18 mouse cellular contexts compared by ENCODE assay signal in the genomic region with DNA sequence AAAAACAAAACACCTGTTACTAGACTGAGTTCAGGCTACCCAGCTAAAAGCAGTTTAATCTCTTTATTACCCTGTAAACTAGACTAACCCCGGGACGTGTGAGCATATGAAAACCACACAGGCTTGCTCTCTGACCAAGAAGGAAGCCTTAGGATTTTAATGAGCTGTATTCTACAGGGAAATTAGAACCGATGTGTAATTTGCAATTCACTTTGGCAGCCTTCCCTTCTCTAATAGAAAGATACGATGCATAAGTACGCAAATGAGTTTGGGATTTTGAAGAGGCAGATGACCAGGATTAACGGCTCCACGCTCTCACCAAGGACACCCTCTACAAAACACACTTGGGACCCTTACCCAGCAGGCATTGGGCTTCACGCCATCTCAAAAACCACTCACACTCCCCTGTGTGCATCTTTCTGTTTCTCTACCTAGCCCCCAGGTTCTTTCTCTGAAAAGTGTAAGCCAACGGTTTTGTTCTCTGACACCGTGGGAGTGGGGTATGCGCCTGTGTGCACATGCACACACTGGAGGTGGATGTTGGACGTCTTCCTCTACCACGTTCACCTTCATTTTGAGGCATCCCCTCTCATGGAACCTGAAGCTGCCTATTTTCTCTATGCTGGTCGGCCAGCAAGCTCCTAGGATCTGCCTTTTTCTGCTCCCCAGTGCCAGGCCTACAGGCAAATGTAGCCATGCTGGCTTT. TPM values are rescaled to one million over a fixed set of nuclear protein-coding genes. Genes with fewer than 3 reads are reported as not detected.
A peak's percentile ranks its signal among the peaks of the same experiment; 100 is the strongest.
DNase-seq lines count a peak whose midpoint lies in the region; ATAC-seq and TF ChIP-seq lines count a peak whose summit lies in the region.
"Had no signal": no experiment of that assay in that cellular context is flagged by ENCODE, and none has a peak within 500 bp of the region (broad histone marks: within the 10 kb centered on the region; RNA-seq: fewer than 3 reads in every experiment).

No protein-coding gene starts in this region.

- no peaks in the 10 kb centered on the region for H3K9me3 ChIP-seq in hindbrain, embryonic 13.5 days
- no peaks in the 10 kb centered on the region for H3K9me3 ChIP-seq in hindbrain, embryonic 10.5 days
- no peaks in the 10 kb centered on the region for H3K9me3 ChIP-seq in lung, postnatal 0 days (ENCODE audit: low read length)
- no peaks in the 10 kb centered on the region for H3K9me3 ChIP-seq in intestine, embryonic 15.5 days
- no peaks in the 10 kb centered on the region for H3K9me3 ChIP-seq in neural tube, embryonic 15.5 days (replicated peaks)
- H3K9me3 ChIP-seq: embryonic facial prominence, embryonic 13.5 days; G1E; heart, embryonic 13.5 days had no signal

- no peak overlapping the region for H3K4me3 ChIP-seq in hindbrain, embryonic 13.5 days
- no peak overlapping the region for H3K4me3 ChIP-seq in hindbrain, embryonic 10.5 days
- no peak overlapping the region for H3K4me3 ChIP-seq in lung, postnatal 0 days (ENCODE audit: low read depth, low read length)
- no peak overlapping the region for H3K4me3 ChIP-seq in lung, adult 2 months (replicated peaks; ENCODE audit: extremely low read depth, low read depth, low read length)
- H3K4me3 ChIP-seq in intestine, embryonic 15.5 days (replicated peaks): no peak overlapping the region
- H3K4me3 ChIP-seq in neural tube, embryonic 15.5 days (replicated peaks): no peak overlapping the region
- H3K4me3 ChIP-seq: embryonic facial prominence, embryonic 13.5 days; heart, embryonic 13.5 days; left cerebral cortex, adult 2 months had no signal

- H3K27ac ChIP-seq in hindbrain, embryonic 13.5 days: peak overlapping the region; percentile 26; the same call in 1 of the 2 replicates
- H3K27ac ChIP-seq in hindbrain, embryonic 10.5 days: no peak overlapping the region
- H3K27ac ChIP-seq in lung, postnatal 0 days (ENCODE audit: low read length): no peak overlapping the region
- H3K27ac ChIP-seq in intestine, embryonic 15.5 days: no peak overlapping the region
- peak overlapping the region; percentile 60 for H3K27ac ChIP-seq in neural tube, embryonic 15.5 days (replicated peaks)
- H3K27ac ChIP-seq: embryonic facial prominence, embryonic 13.5 days; heart, embryonic 13.5 days; left cerebral cortex, adult 2 months had no signal

- peak; percentile 65 for ATAC-seq in hindbrain, embryonic 13.5 days (ENCODE audit: low FRiP score)
- ATAC-seq in lung, postnatal 0 days: 0 out of 2 replicates have a peak, but pooled peaks have one; percentile 35
- ATAC-seq in intestine, embryonic 15.5 days: peak; percentile 60
- ATAC-seq in neural tube, embryonic 15.5 days (ENCODE audit: low FRiP score): peak; percentile 65
- ATAC-seq in megakaryocyte, adult 5-6 weeks (ENCODE audit: poor library complexity, severe bottlenecking): no peak

- TF ChIP-seq POLR2A in lung, adult 2 months (IDR thresholded peaks at IDR 0.05; ENCODE audit: borderline replicate concordance, extremely low read depth, low read depth, low read length): no peak

- 65% methylated on average over 14 of the region's 14 CpGs for WGBS in hindbrain, embryonic 13.5 days
- 87% methylated on average over 14 of the region's 14 CpGs for WGBS in hindbrain, embryonic 10.5 days
- WGBS in lung, postnatal 0 days: 79% methylated on average over 14 of the region's 14 CpGs
- WGBS in lung, adult 2 months: 86% methylated on average over 14 of the region's 14 CpGs
- WGBS in intestine, embryonic 15.5 days: 74% methylated on average over 14 of the region's 14 CpGs
- WGBS in neural tube, embryonic 15.5 days: 47% methylated on average over 14 of the region's 14 CpGs

- H3K27me3 ChIP-seq in hindbrain, embryonic 13.5 days: no peaks in the 10 kb centered on the region
- H3K27me3 ChIP-seq in hindbrain, embryonic 10.5 days (ENCODE audit: insufficient read depth, poor library complexity, severe bottlenecking): no peaks in the 10 kb centered on the region
- no peaks in the 10 kb centered on the region for H3K27me3 ChIP-seq in lung, postnatal 0 days (replicated peaks; ENCODE audit: insufficient read depth, low read length)
- no peaks in the 10 kb centered on the region for H3K27me3 ChIP-seq in intestine, embryonic 15.5 days (replicated peaks)
- no peaks in the 10 kb centered on the region for H3K27me3 ChIP-seq in neural tube, embryonic 15.5 days (replicated peaks)
- H3K27me3 ChIP-seq: embryonic facial prominence, embryonic 13.5 days; heart, embryonic 13.5 days had no signal

- H3K4me1 ChIP-seq in hindbrain, embryonic 13.5 days (replicated peaks): no peaks in the 10 kb centered on the region; the same call in 1 of the 2 replicates
- 0 out of 2 replicates have a peak, but pooled peaks cover 4% of the 10 kb centered on the region for H3K4me1 ChIP-seq in hindbrain, embryonic 10.5 days (replicated peaks)
- peaks cover 3% of the 10 kb centered on the region; the same call in 1 of the 2 replicates for H3K4me1 ChIP-seq in lung, postnatal 0 days (ENCODE audit: insufficient read depth, low read depth, low read length)
- no peaks in the 10 kb centered on the region for H3K4me1 ChIP-seq in lung, adult 2 months (ENCODE audit: control insufficient read depth, insufficient read depth, low read length)
- 0 out of 2 replicates have a peak, but pooled peaks cover 4% of the 10 kb centered on the region for H3K4me1 ChIP-seq in intestine, embryonic 15.5 days (replicated peaks)
- peaks cover 12% of the 10 kb centered on the region for H3K4me1 ChIP-seq in neural tube, embryonic 15.5 days
- H3K4me1 ChIP-seq: heart, embryonic 13.5 days had no signal

- no peaks in the 10 kb centered on the region for H3K36me3 ChIP-seq in hindbrain, embryonic 13.5 days
- H3K36me3 ChIP-seq in hindbrain, embryonic 10.5 days: no peaks in the 10 kb centered on the region
- H3K36me3 ChIP-seq in lung, postnatal 0 days (ENCODE audit: insufficient read depth, low read length): no peaks in the 10 kb centered on the region
- no peaks in the 10 kb centered on the region for H3K36me3 ChIP-seq in intestine, embryonic 15.5 days
- no peaks in the 10 kb centered on the region for H3K36me3 ChIP-seq in neural tube, embryonic 15.5 days
- H3K36me3 ChIP-seq: embryonic facial prominence, embryonic 13.5 days; G1E; heart, embryonic 13.5 days had no signal

- H3K4me2 ChIP-seq in hindbrain, embryonic 13.5 days: no peak overlapping the region
- H3K4me2 ChIP-seq in lung, postnatal 0 days (replicated peaks; ENCODE audit: low read depth, low read length): no peak overlapping the region
- H3K4me2 ChIP-seq in intestine, embryonic 15.5 days (replicated peaks): no peak overlapping the region
- H3K4me2 ChIP-seq in neural tube, embryonic 15.5 days: no peak overlapping the region
- H3K4me2 ChIP-seq: embryonic facial prominence, embryonic 13.5 days; heart, embryonic 13.5 days; liver, embryonic 11.5 days had no signal

- no peak for TF ChIP-seq CTCF in lung, postnatal 0 days (IDR thresholded peaks at IDR 0.05)
- no peak for TF ChIP-seq CTCF in lung, adult 2 months (IDR thresholded peaks at IDR 0.05; ENCODE audit: insufficient read depth, low read length)

- H3K9ac ChIP-seq in hindbrain, embryonic 13.5 days: no peak overlapping the region
- no peak overlapping the region for H3K9ac ChIP-seq in lung, postnatal 0 days (replicated peaks; ENCODE audit: low read depth)
- H3K9ac ChIP-seq in intestine, embryonic 15.5 days: no peak overlapping the region
- H3K9ac ChIP-seq in neural tube, embryonic 15.5 days (replicated peaks): no peak overlapping the region
- H3K9ac ChIP-seq: embryonic facial prominence, embryonic 13.5 days; heart, embryonic 13.5 days had no signal

- TF ChIP-seq EP300 in lung, postnatal 0 days (IDR thresholded peaks at IDR 0.05): no peak

- no peak for DNase-seq in hindbrain, embryonic 10.5 days (ENCODE audit: low spot score)
- DNase-seq in lung, postnatal 0 days (ENCODE audit: low spot score): peak; percentile 8
- DNase-seq in lung, adult 2 months: no peak
- DNase-seq in left cerebral cortex, adult 8-10 months (ENCODE audit: low spot score in 2 of 2): no peak
- DNase-seq: adrenal gland, postnatal 25 days; cerebellum, postnatal 36 days; gastrocnemius, postnatal 25 days had no signal

RNA-seq across cellular contexts. Expression of gene Adh1, which starts 18.6 kb away (rescaled TPM):
- 0.65 and 1.4 TPM in 2 replicates for polyA plus RNA-seq in hindbrain, embryonic 13.5 days (2015; fragmentation: Nextera tagmentation; extraction: Ambion mirVana)
- polyA plus RNA-seq in hindbrain, embryonic 10.5 days (2016; fragmentation: Nextera tagmentation; extraction: Ambion mirVana): 0.30 and 0.34 TPM in 2 replicates
- polyA plus RNA-seq in lung, postnatal 0 days (2015; fragmentation: Nextera tagmentation; extraction: Ambion mirVana): 801 and 895 TPM in 2 replicates
- polyA plus RNA-seq in lung, adult 2 months (2012; rRNA removed): 106 and 114 TPM in 2 replicates
- polyA plus RNA-seq in intestine, embryonic 15.5 days (2015; fragmentation: Nextera tagmentation; extraction: Ambion mirVana): 396 and 436 TPM in 2 replicates
- 3.2 and 6.4 TPM in 2 replicates for polyA plus RNA-seq in neural tube, embryonic 15.5 days (2015; fragmentation: Nextera tagmentation; extraction: Ambion mirVana)
- total RNA-seq in left cerebral cortex, adult 8-10 months (2022): 1 to 10 TPM in 3 of 4 experiments, under 1 TPM in 1; 0.84 to 1.8 (median 1.6) TPM
- 0.96 TPM in 1 of 2 replicates, not detected in the other for total RNA-seq in megakaryocyte, adult 5-6 weeks (2015)
- total RNA-seq in megakaryocyte, adult 5-6 weeks (2017): not detected in 2 replicates
- total RNA-seq: hematopoietic stem cell, adult 5-6 weeks had no signal
- polyA plus RNA-seq: G1E had no signal

RNA-seq across cellular contexts. Expression of gene Adh7, which starts 24.6 kb away (rescaled TPM):
- polyA plus RNA-seq in hindbrain, embryonic 13.5 days (2015; fragmentation: Nextera tagmentation; extraction: Ambion mirVana): 0.71 and 1.1 TPM in 2 replicates
- polyA plus RNA-seq in hindbrain, embryonic 10.5 days (2016; fragmentation: Nextera tagmentation; extraction: Ambion mirVana): 0.07 and 0.36 TPM in 2 replicates
- polyA plus RNA-seq in lung, postnatal 0 days (2015; fragmentation: Nextera tagmentation; extraction: Ambion mirVana): 0.62 and 1.1 TPM in 2 replicates
- polyA plus RNA-seq in lung, adult 2 months (2012; rRNA removed): 2.7 and 12.4 TPM in 2 replicates
- polyA plus RNA-seq in intestine, embryonic 15.5 days (2015; fragmentation: Nextera tagmentation; extraction: Ambion mirVana): 0.21 and 0.30 TPM in 2 replicates
- 0.44 and 0.66 TPM in 2 replicates for polyA plus RNA-seq in neural tube, embryonic 15.5 days (2015; fragmentation: Nextera tagmentation; extraction: Ambion mirVana)
- total RNA-seq in left cerebral cortex, adult 8-10 months (2022): under 1 TPM in 3 of 4 experiments, not detected in 1; 0.18 to 0.33 (median 0.20) TPM
- total RNA-seq in megakaryocyte, adult 5-6 weeks (2015): not detected in 2 replicates
- not detected in 2 replicates for total RNA-seq in megakaryocyte, adult 5-6 weeks (2017)
- total RNA-seq: hematopoietic stem cell, adult 5-6 weeks had no signal
- polyA plus RNA-seq: G1E had no signal

RNA-seq across cellular contexts. Expression of gene 4930579F01Rik, which starts 48.5 kb away (rescaled TPM):
- 0.10 TPM in 1 of 2 replicates, not detected in the other for polyA plus RNA-seq in hindbrain, embryonic 13.5 days (2015; fragmentation: Nextera tagmentation; extraction: Ambion mirVana)
- polyA plus RNA-seq in hindbrain, embryonic 10.5 days (2016; fragmentation: Nextera tagmentation; extraction: Ambion mirVana): not detected in 2 replicates
- polyA plus RNA-seq in lung, postnatal 0 days (2015; fragmentation: Nextera tagmentation; extraction: Ambion mirVana): not detected in 2 replicates
- not detected in 2 replicates for polyA plus RNA-seq in lung, adult 2 months (2012; rRNA removed)
- 0.20 TPM in 1 of 2 replicates, not detected in the other for polyA plus RNA-seq in intestine, embryonic 15.5 days (2015; fragmentation: Nextera tagmentation; extraction: Ambion mirVana)
- not detected in 2 replicates for polyA plus RNA-seq in neural tube, embryonic 15.5 days (2015; fragmentation: Nextera tagmentation; extraction: Ambion mirVana)
- not detected for total RNA-seq in left cerebral cortex, adult 8-10 months (2022)
- not detected in 2 replicates for total RNA-seq in megakaryocyte, adult 5-6 weeks (2015)
- total RNA-seq in megakaryocyte, adult 5-6 weeks (2017): not detected in 2 replicates
- total RNA-seq: G1E; gastrocnemius, postnatal 25 days; hematopoietic stem cell, adult 5-6 weeks; left cerebral cortex, adult 2 months had no signal
- polyA plus RNA-seq: G1E; heart, embryonic 13.5 days; liver, embryonic 11.5 days; thymus, postnatal 0 days had no signal

Comparison
In these comparisons a context has a peak if more than half of its experiments do, and no peak if none do; other contexts are left out.
1. H3K27ac ChIP-seq: peak in hindbrain, embryonic 13.5 days (single experiment) and neural tube, embryonic 15.5 days (single experiment); none in hindbrain, embryonic 10.5 days (single experiment), lung, postnatal 0 days (single experiment) and intestine, embryonic 15.5 days (single experiment).
2. RNA of gene Adh1, which starts 18.6 kb away (polyA plus RNA-seq): 801 to 895 TPM in lung, postnatal 0 days, 396 to 436 TPM in intestine, embryonic 15.5 days and 106 to 114 TPM in lung, adult 2 months; 3.2 to 6.4 TPM in neural tube, embryonic 15.5 days, 0.65 to 1.4 TPM in hindbrain, embryonic 13.5 days and 0.30 to 0.34 TPM in hindbrain, embryonic 10.5 days; every median in the first group is over 10 times any median in the second.